9 mouse cellular contexts compared by ENCODE assay signal in the genomic region with DNA sequence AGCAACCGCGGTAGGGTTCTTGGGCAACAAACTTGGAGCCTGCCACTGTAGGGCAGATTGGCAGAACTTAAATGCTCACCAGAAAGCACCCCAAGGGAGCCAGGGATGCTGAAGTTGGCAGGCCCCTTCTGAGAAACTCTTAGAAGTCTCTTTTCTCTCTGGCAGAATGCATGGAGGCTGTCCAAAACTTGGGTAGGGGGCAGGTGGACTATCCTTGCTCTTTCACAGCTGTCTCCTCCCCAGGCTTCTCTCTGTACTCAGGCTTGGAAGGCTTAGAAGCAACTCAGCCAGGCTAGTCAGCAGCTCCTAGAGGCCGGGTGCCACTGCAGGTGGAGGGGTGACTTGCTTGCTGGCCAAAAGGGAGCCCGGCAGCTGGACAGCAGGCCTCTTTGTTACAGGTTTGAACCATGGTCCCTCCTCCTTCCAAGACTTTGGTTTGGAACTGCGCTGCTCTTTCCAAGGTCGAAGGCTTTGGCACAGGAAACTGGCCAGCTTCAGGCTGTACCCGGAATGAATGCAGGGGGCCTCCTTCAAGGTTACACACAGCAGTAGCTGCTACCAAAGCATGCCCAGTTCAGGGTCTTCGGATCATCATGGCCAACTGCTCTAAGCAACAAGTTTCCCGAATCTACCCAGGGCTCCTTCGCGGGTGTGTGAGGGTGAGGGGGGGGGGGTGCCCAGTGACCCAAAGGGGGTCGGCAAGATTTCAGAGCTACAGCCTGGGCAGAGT. TPM values are rescaled to one million over a fixed set of nuclear protein-coding genes. Genes with fewer than 3 reads are reported as not detected.
DNase-seq lines count a peak whose midpoint lies in the region; ATAC-seq and TF ChIP-seq lines count a peak whose summit lies in the region.
"Had no signal": no experiment of that assay in that cellular context is flagged by ENCODE, and none has a peak within 500 bp of the region (broad histone marks: within the 10 kb centered on the region; RNA-seq: fewer than 3 reads in every experiment).

A gene (plus strand): TSS at position 680 of the 730 bp plus-strand sequence.

- peak; percentile 60 for DNase-seq in gastrocnemius, adult 2 months
- no peak for DNase-seq in gastrocnemius, postnatal 4 days (ENCODE audit: low spot score in 2 of 2)
- DNase-seq in adipocyte (ENCODE audit: low spot score): peak; percentile 55
- DNase-seq in hindbrain, embryonic 14.5 days (ENCODE audit: low spot score): no peak
- DNase-seq in left cerebral cortex, postnatal 4 days: peak; percentile 82
- DNase-seq in naive thymus-derived CD4-positive, alpha-beta T cell, adult 2 months (ENCODE audit: low read depth): peak; percentile 60
- DNase-seq in spleen, postnatal 14 days (ENCODE audit: low spot score in 2 of 2): no peak

- WGBS in forebrain, embryonic 15.5 days: 12% methylated on average over 12 of the region's 12 CpGs
- WGBS in hindbrain, embryonic 14.5 days: 15% methylated on average over 12 of the region's 12 CpGs

- H3K4me2 ChIP-seq in forebrain, embryonic 15.5 days (replicated peaks): peak within 1 kb of the TSS; percentile 89
- H3K4me2 ChIP-seq in hindbrain, embryonic 14.5 days (replicated peaks): peak within 1 kb of the TSS; percentile 93

- no peaks in the 10 kb centered on the region for H3K36me3 ChIP-seq in forebrain, embryonic 15.5 days
- H3K36me3 ChIP-seq in hindbrain, embryonic 14.5 days (replicated peaks; ENCODE audit: control insufficient read depth, insufficient read depth): no peaks in the 10 kb centered on the region
- H3K36me3 ChIP-seq: G1E had no signal

- ATAC-seq in forebrain, embryonic 15.5 days (replicated peaks): no peak
- no peak for ATAC-seq in hindbrain, embryonic 14.5 days (ENCODE audit: low FRiP score)

- peak within 1 kb of the TSS; percentile 91 for H3K27ac ChIP-seq in gastrocnemius, adult 2 months
- H3K27ac ChIP-seq in forebrain, embryonic 15.5 days (replicated peaks): no peak within 1 kb of the TSS
- H3K27ac ChIP-seq in hindbrain, embryonic 14.5 days: no peak within 1 kb of the TSS

- peak within 1 kb of the TSS; percentile 39 for H3K9ac ChIP-seq in forebrain, embryonic 15.5 days (replicated peaks)
- H3K9ac ChIP-seq in hindbrain, embryonic 14.5 days: peak within 1 kb of the TSS; percentile 53

- H3K27me3 ChIP-seq in forebrain, embryonic 15.5 days: peaks cover 34% of the 10 kb centered on the region
- H3K27me3 ChIP-seq in hindbrain, embryonic 14.5 days (ENCODE audit: control insufficient read depth, insufficient read depth, low read length): peaks cover 33% of the 10 kb centered on the region

- no peaks in the 10 kb centered on the region for H3K9me3 ChIP-seq in forebrain, embryonic 15.5 days
- no peaks in the 10 kb centered on the region for H3K9me3 ChIP-seq in hindbrain, embryonic 14.5 days (ENCODE audit: control insufficient read depth, low read length)
- H3K9me3 ChIP-seq: G1E had no signal

- peak within 1 kb of the TSS; percentile 73 for H3K4me3 ChIP-seq in gastrocnemius, adult 2 months
- H3K4me3 ChIP-seq in forebrain, embryonic 15.5 days: peak within 1 kb of the TSS; percentile 50
- H3K4me3 ChIP-seq in hindbrain, embryonic 14.5 days (replicated peaks; ENCODE audit: low read length): peak within 1 kb of the TSS; percentile 55

- intact Hi-C loops in gastrocnemius, adult 2 months (cut with DNase I): no loop called here
- intact Hi-C loops in left cerebral cortex, postnatal 4 days (cut with DNase I): no loop called here

- TF ChIP-seq CTCF in gastrocnemius, adult 2 months (IDR thresholded peaks at IDR 0.05): no peak

- H3K4me1 ChIP-seq in forebrain, embryonic 15.5 days: peaks cover 25% of the 10 kb centered on the region
- H3K4me1 ChIP-seq in hindbrain, embryonic 14.5 days (replicated peaks; ENCODE audit: control insufficient read depth, insufficient read depth, low read length): peaks cover 21% of the 10 kb centered on the region

RNA-seq across cellular contexts. Expression of the gene that starts here (rescaled TPM):
- 1 to 10 TPM; 3.7 to 7.5 TPM for total RNA-seq in gastrocnemius, adult 2 months (2021)
- total RNA-seq in gastrocnemius, postnatal 4 days (2021): 1 to 10 TPM; 5.8 to 6.6 TPM
- 0.60 and 0.74 TPM in 2 replicates for polyA plus RNA-seq in forebrain, embryonic 15.5 days (2015; fragmentation: Nextera tagmentation; extraction: Ambion mirVana)
- 1.4 and 1.9 TPM in 2 replicates for polyA plus RNA-seq in hindbrain, embryonic 14.5 days (2014; fragmentation: Nextera tagmentation; extraction: Ambion mirVana)
- 1 to 10 TPM; 4.4 to 5.9 TPM for total RNA-seq in left cerebral cortex, postnatal 4 days (2021)
- total RNA-seq: G1E had no signal
- polyA plus RNA-seq: G1E had no signal

Comparison
In these comparisons a context has a peak if more than half of its experiments do, and no peak if none do; other contexts are left out.
1. DNase-seq: peak in gastrocnemius, adult 2 months (single experiment), adipocyte (single experiment), left cerebral cortex, postnatal 4 days (single experiment) and naive thymus-derived CD4-positive, alpha-beta T cell, adult 2 months (single experiment); none in gastrocnemius, postnatal 4 days (0 of 2), hindbrain, embryonic 14.5 days (single experiment) and spleen, postnatal 14 days (0 of 2).
2. Peak in every context shown above with its lines, with median percentiles within 50 percentile points of each other: H3K4me3 ChIP-seq.